In genomic region chr13:23597957-23598356, GRCm38 (mm10) we compare ENCODE assay signal across 9 mouse cellular contexts. TPM values are rescaled to one million over a fixed set of nuclear protein-coding genes. Genes with fewer than 3 reads are reported as not detected.
DNase-seq lines count a peak whose midpoint lies in the region; ATAC-seq and TF ChIP-seq lines count a peak whose summit lies in the region.
"Had no signal": no experiment of that assay in that cellular context is flagged by ENCODE, and none has a peak within 500 bp of the region (broad histone marks: within the 10 kb centered on the region; RNA-seq: fewer than 3 reads in every experiment).

No protein-coding gene starts in this region.

- H3K9ac ChIP-seq in forebrain, embryonic 11.5 days (ENCODE audit: low read length): no peak overlapping the region
- no peak overlapping the region for H3K9ac ChIP-seq in forebrain, embryonic 15.5 days (replicated peaks)
- H3K9ac ChIP-seq: limb, embryonic 13.5 days had no signal

- CTCF ChIA-PET in Patski (lab: Charles Lee): interaction anchor here (0.8 to 2.4 kb wide), 9 partner anchors 12 to 169 kb away, joined by 3 to 9 read pairs (median 5); no protein-coding TSS in a partner anchor

- no peaks in the 10 kb centered on the region for H3K36me3 ChIP-seq in forebrain, embryonic 11.5 days (ENCODE audit: control insufficient read depth, insufficient read depth, low read length)
- no peaks in the 10 kb centered on the region for H3K36me3 ChIP-seq in forebrain, embryonic 15.5 days
- H3K36me3 ChIP-seq: limb, embryonic 13.5 days had no signal

- DNase-seq in forebrain, embryonic 11.5 days (ENCODE audit: low spot score): peak; percentile 88
- DNase-seq in Patski (ENCODE audit: low read depth, low spot score): no peak
- DNase-seq in cerebellum, postnatal 14 days: peak; percentile 85 to 88
- peak; percentile 64 to 66 for DNase-seq in gastrocnemius, postnatal 36 days
- peak; percentile 89 for DNase-seq in kidney, postnatal 4 days
- DNase-seq in lung, postnatal 25 days (ENCODE audit: low spot score): peak; percentile 84
- DNase-seq in spleen, postnatal 36 days (ENCODE audit: low spot score in 2 of 2): peak; percentile 64 to 77

- TF ChIP-seq CTCF in Patski (IDR thresholded peaks at IDR 0.05): peak; percentile 90

- 6% methylated on average over 9 of the region's 9 CpGs for WGBS in forebrain, embryonic 11.5 days
- 8% methylated on average over 9 of the region's 9 CpGs for WGBS in forebrain, embryonic 15.5 days

- POLR2A ChIA-PET in Patski (lab: Charles Lee): interaction anchor here (0.8 kb wide), 1 partner anchor 23 kb away, joined by 3 read pairs; no protein-coding TSS in a partner anchor

- in situ Hi-C loops in Patski (cut with MboI; ENCODE audit: low pct_unique_long_range_greater_than_20kb): loop anchor here (5.0 kb wide), 2 partner anchors 66 to 166 kb away; partner anchors contain the start of genes Hist1h2af and Hist1h4h

- H3K9me3 ChIP-seq in forebrain, embryonic 11.5 days (ENCODE audit: control insufficient read depth, low read length): no peaks in the 10 kb centered on the region
- no peaks in the 10 kb centered on the region for H3K9me3 ChIP-seq in forebrain, embryonic 15.5 days
- H3K9me3 ChIP-seq: limb, embryonic 13.5 days had no signal

- no peak overlapping the region for H3K4me2 ChIP-seq in forebrain, embryonic 11.5 days (ENCODE audit: low read depth, low read length, severe bottlenecking)
- H3K4me2 ChIP-seq in forebrain, embryonic 15.5 days (replicated peaks): no peak overlapping the region
- H3K4me2 ChIP-seq: limb, embryonic 13.5 days had no signal

- no peaks in the 10 kb centered on the region for H3K4me1 ChIP-seq in forebrain, embryonic 11.5 days (replicated peaks; ENCODE audit: control insufficient read depth, insufficient read depth, low read length)
- no peaks in the 10 kb centered on the region for H3K4me1 ChIP-seq in forebrain, embryonic 15.5 days

- 0 out of 2 replicates have a peak, but pooled peaks have one; percentile 67 for ATAC-seq in forebrain, embryonic 11.5 days (replicated peaks; ENCODE audit: low FRiP score)
- ATAC-seq in forebrain, embryonic 15.5 days (replicated peaks): no peak
- ATAC-seq in Patski: no peak

- intact Hi-C loops in gastrocnemius, postnatal 36 days (cut with DNase I): loop anchor here (2.0 kb wide), 1 partner anchor 173 kb away; no protein-coding TSS in a partner anchor

- no peak overlapping the region for H3K4me3 ChIP-seq in forebrain, embryonic 11.5 days (ENCODE audit: low read depth, low read length)
- H3K4me3 ChIP-seq in forebrain, embryonic 15.5 days: no peak overlapping the region
- H3K4me3 ChIP-seq: limb, embryonic 13.5 days had no signal

- H3K27ac ChIP-seq in forebrain, embryonic 11.5 days (ENCODE audit: low read depth, low read length): no peak overlapping the region
- no peak overlapping the region for H3K27ac ChIP-seq in forebrain, embryonic 15.5 days (replicated peaks)
- H3K27ac ChIP-seq: limb, embryonic 13.5 days had no signal

- H3K27me3 ChIP-seq in forebrain, embryonic 11.5 days (ENCODE audit: control insufficient read depth, insufficient read depth, low read length): no peaks in the 10 kb centered on the region
- no peaks in the 10 kb centered on the region for H3K27me3 ChIP-seq in forebrain, embryonic 15.5 days
- H3K27me3 ChIP-seq in Patski: no peaks in the 10 kb centered on the region
- H3K27me3 ChIP-seq: limb, embryonic 13.5 days had no signal

RNA-seq across cellular contexts. Expression of gene Hist1h4d, which starts 16.6 kb away (rescaled TPM):
- polyA plus RNA-seq in forebrain, embryonic 11.5 days (2014; fragmentation: Nextera tagmentation; extraction: Ambion mirVana): 132 and 133 TPM in 2 replicates
- polyA plus RNA-seq in forebrain, embryonic 15.5 days (2015; fragmentation: Nextera tagmentation; extraction: Ambion mirVana): 76.0 and 88.6 TPM in 2 replicates
- 0.36 TPM for polyA plus RNA-seq in Patski (2021)
- 10 to 100 TPM; 39.6 to 39.7 TPM for total RNA-seq in gastrocnemius, postnatal 36 days (2021)

RNA-seq across cellular contexts. Expression of gene Hist1h3d, which starts 22.4 kb away (rescaled TPM):
- polyA plus RNA-seq in forebrain, embryonic 11.5 days (2014; fragmentation: Nextera tagmentation; extraction: Ambion mirVana): 11.9 and 13.9 TPM in 2 replicates
- polyA plus RNA-seq in forebrain, embryonic 15.5 days (2015; fragmentation: Nextera tagmentation; extraction: Ambion mirVana): 4.5 and 5.1 TPM in 2 replicates
- polyA plus RNA-seq in Patski (2021): 1.4 TPM
- 1 to 10 TPM; 2.8 to 4.8 TPM for total RNA-seq in gastrocnemius, postnatal 36 days (2021)

RNA-seq across cellular contexts. Expression of gene Hist1h2be, which starts 23.0 kb away (rescaled TPM):
- polyA plus RNA-seq in forebrain, embryonic 11.5 days (2014; fragmentation: Nextera tagmentation; extraction: Ambion mirVana): 4.0 and 4.6 TPM in 2 replicates
- 1.9 and 2.5 TPM in 2 replicates for polyA plus RNA-seq in forebrain, embryonic 15.5 days (2015; fragmentation: Nextera tagmentation; extraction: Ambion mirVana)
- 2.9 TPM for polyA plus RNA-seq in Patski (2021)
- 10 to 100 TPM; 16.6 to 18.7 TPM for total RNA-seq in gastrocnemius, postnatal 36 days (2021)

RNA-seq across cellular contexts. Expression of gene Hist1h2ad, which starts 23.8 kb away (rescaled TPM):
- polyA plus RNA-seq in forebrain, embryonic 11.5 days (2014; fragmentation: Nextera tagmentation; extraction: Ambion mirVana): 2.5 and 3.0 TPM in 2 replicates
- 1.5 and 2.0 TPM in 2 replicates for polyA plus RNA-seq in forebrain, embryonic 15.5 days (2015; fragmentation: Nextera tagmentation; extraction: Ambion mirVana)
- polyA plus RNA-seq in Patski (2021): 1.0 TPM
- 1 to 10 TPM; 1.2 to 2.2 TPM for total RNA-seq in gastrocnemius, postnatal 36 days (2021)

RNA-seq across cellular contexts. Expression of gene Hist1h2bf, which starts 24.0 kb away (rescaled TPM):
- 4.5 and 5.9 TPM in 2 replicates for polyA plus RNA-seq in forebrain, embryonic 11.5 days (2014; fragmentation: Nextera tagmentation; extraction: Ambion mirVana)
- polyA plus RNA-seq in forebrain, embryonic 15.5 days (2015; fragmentation: Nextera tagmentation; extraction: Ambion mirVana): 1.6 and 2.9 TPM in 2 replicates
- polyA plus RNA-seq in Patski (2021): 2.0 TPM
- 1 to 10 TPM; 7.5 to 8.5 TPM for total RNA-seq in gastrocnemius, postnatal 36 days (2021)

Comparison
In these comparisons a context has a peak if more than half of its experiments do, and no peak if none do; other contexts are left out.
1. RNA of gene Hist1h4d, which starts 16.6 kb away (polyA plus RNA-seq): 132 to 133 TPM in forebrain, embryonic 11.5 days and 76.0 to 88.6 TPM in forebrain, embryonic 15.5 days; 0.36 TPM in Patski (single experiment); every median in the first group is over 10 times any median in the second.